Mouse (Mus musculus) G1E (cell line): ENCODE results near the gene Nxpe4. TPM values are rescaled to one million over a fixed set of nuclear protein-coding genes. Genes with fewer than 3 reads are reported as not detected.
A peak's percentile ranks its signal among the peaks of the same experiment; 100 is the strongest.

Source experiments
- ATAC-seq: 2 replicates; pipeline ENCODE4 v1.8.0; 2016; ENCODE audit warnings: mild to moderate bottlenecking; ENCODE audit not compliant: insufficient number of reproducible peaks, poor library complexity, low FRiP score, severe bottlenecking; ENCODE audit errors: extremely low read depth
- DNase-seq: peaks from one replicate; pipeline ENCODE4 v3.0.0; 2012; ENCODE audit warnings: low spot score
- H3K27me3 ChIP-seq: 2 replicates; pipeline ENCODE4 v1.6.1; 2012; ENCODE audit warnings: mild to moderate bottlenecking, low read length, inconsistent platforms; ENCODE audit not compliant: insufficient read depth
- H3K36me3 ChIP-seq: replicated peaks from 2 replicates; pipeline ENCODE3; 2012; ENCODE audit warnings: mild to moderate bottlenecking, inconsistent platforms
- H3K4me1 ChIP-seq: 2 replicates; pipeline ENCODE4 v1.6.1; 2012; ENCODE audit warnings: low read depth, low read length, inconsistent platforms, mixed read lengths; ENCODE audit not compliant: insufficient read depth
- H3K4me3 ChIP-seq: 2 replicates; pipeline ENCODE4 v1.5.1; 2012; ENCODE audit warnings: low read depth, mild to moderate bottlenecking, inconsistent platforms, low read length, moderate library complexity, mixed read lengths
- H3K9me3 ChIP-seq: replicated peaks from 2 replicates; pipeline ENCODE4 v1.6.1; 2012; ENCODE audit warnings: inconsistent platforms
- CTCF ChIP-seq: IDR thresholded peaks from 2 replicates; pipeline ENCODE4 v1.5.1; 2012; ENCODE audit warnings: low read depth, low read length, inconsistent platforms, mixed read lengths
- GATA1 ChIP-seq: IDR thresholded peaks from 2 replicates; pipeline ENCODE4 v1.6.1; 2012; ENCODE audit warnings: borderline replicate concordance, low read length, inconsistent platforms, mixed read lengths
- GATA2 ChIP-seq: IDR thresholded peaks from 2 replicates; pipeline ENCODE4 v1.6.1; 2012; ENCODE audit warnings: low read depth, low read length, inconsistent platforms, borderline replicate concordance
- POLR2AphosphoS5 ChIP-seq: IDR thresholded peaks from 2 replicates; pipeline ENCODE4 v1.6.1; 2012; ENCODE audit warnings: low read depth, low read length, inconsistent platforms; ENCODE audit not compliant: insufficient replicate concordance
- TAL1 ChIP-seq: conservative IDR thresholded peaks from 2 replicates; pipeline ENCODE4 v1.6.1; 2012; ENCODE audit warnings: low read depth, low read length, inconsistent platforms, mixed read lengths
- polyA plus RNA-seq: library from polyadenylated mRNA; stranded (reverse); fragments of >175 nt; gene quantifications from 2 replicates; pipeline ENCODE4 v1.2.3, GENCODE M21; 2012
- total RNA-seq, 2 experiments: library from RNA; stranded (forward) in 1 of 2; stranded (reverse) in 1 of 2; fragments of 200-1000 nt in 1 of 2; fragments of >200 nt in 1 of 2; fragmentation: Nextera tagmentation in 1 of 2; gene quantifications; 2 replicates each; pipeline ENCODE4 v1.2.3; 2014 to 2017

Gene Nxpe4
- total and polyA plus RNA-seq, 3 experiments: 5.8 to 177 (median 117) TPM

DNA sequence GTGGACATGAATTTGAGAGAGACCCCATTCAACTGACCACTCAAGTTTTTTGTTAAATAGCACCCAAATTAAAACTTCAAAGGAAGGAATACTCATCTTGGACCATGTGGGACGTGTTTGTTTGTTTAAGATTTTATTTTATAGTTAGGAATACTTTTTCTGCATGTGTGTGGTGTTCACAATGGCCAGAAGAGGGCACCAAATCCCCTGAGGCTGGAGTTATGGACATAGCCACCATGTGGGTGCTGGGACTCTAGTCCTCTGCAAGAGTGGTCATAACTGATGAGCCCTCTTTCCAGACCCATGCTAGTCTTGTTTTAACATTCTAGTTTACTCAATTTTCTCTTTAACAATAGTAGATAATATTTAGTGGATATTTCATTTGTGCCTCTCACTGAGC, 14.9 kb downstream of the Nxpe4 start:
- no peaks in the 10 kb centered on the region for H3K9me3 ChIP-seq
- ATAC-seq (no peak), DNase-seq (no peak)
- TF ChIP-seq CTCF: peak; percentile 20; the same call in 1 of the 2 replicates
- TF ChIP-seq TAL1: no peak
- TF ChIP-seq POLR2AphosphoS5: no peak
- no peak for TF ChIP-seq GATA2
- H3K4me1 ChIP-seq: peaks cover 10% of the 10 kb centered on the region
- H3K27me3 ChIP-seq: peaks cover 2% of the 10 kb centered on the region; the same call in 1 of the 2 replicates
- H3K36me3 ChIP-seq: no peaks in the 10 kb centered on the region
- no peak overlapping the region for H3K4me3 ChIP-seq

DNA sequence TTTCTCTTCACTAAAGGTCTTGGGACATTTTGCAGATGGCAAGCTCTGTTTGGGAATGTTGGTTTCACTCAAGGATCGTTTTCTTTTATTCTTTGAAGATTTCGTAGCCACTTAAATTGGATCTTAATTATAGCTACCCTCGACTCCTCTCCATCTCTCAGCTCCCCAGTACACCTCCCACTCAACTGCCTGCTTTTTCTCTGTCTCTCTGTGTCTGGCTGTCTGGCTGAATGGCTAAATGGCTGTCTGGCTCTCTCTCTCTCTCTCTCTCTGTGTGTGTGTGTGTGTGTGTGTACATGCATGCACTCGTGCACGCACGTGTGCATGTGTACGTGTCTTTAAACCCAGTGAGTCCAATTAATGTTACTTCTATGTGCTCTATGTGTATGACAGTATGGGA, 19.5 kb downstream of the Nxpe4 start:
- no peak for ATAC-seq
- no peaks in the 10 kb centered on the region for H3K36me3 ChIP-seq

GRCm38 (mm10) chr9:48182718-48183414, 21.0 kb downstream of the Nxpe4 start:
- no peak for DNase-seq
- Histone ChIP-seq H3K4me3 (no peak overlapping the region), H3K9me3 (no peaks in the 10 kb centered on the region), H3K36me3 (no peaks in the 10 kb centered on the region), H3K27me3 (peaks cover 7% of the 10 kb centered on the region), H3K4me1 (peaks cover 10% of the 10 kb centered on the region)
- TF ChIP-seq GATA1 (no peak), GATA2 (no peak), TAL1 (no peak), CTCF (no peak), POLR2AphosphoS5 (no peak)
- ATAC-seq: no peak

More for the DNA sequence above, 19.5 kb downstream of the Nxpe4 start:
- Histone ChIP-seq H3K4me1 (peaks cover 10% of the 10 kb centered on the region), H3K9me3 (no peaks in the 10 kb centered on the region), H3K27me3 (peaks cover 7% of the 10 kb centered on the region), H3K4me3 (no peak overlapping the region)
- no peak for DNase-seq
- TF ChIP-seq GATA1: no peak
- no peak for TF ChIP-seq POLR2AphosphoS5
- TF ChIP-seq GATA2: no peak
- no peak for TF ChIP-seq CTCF
- no peak for TF ChIP-seq TAL1

DNA sequence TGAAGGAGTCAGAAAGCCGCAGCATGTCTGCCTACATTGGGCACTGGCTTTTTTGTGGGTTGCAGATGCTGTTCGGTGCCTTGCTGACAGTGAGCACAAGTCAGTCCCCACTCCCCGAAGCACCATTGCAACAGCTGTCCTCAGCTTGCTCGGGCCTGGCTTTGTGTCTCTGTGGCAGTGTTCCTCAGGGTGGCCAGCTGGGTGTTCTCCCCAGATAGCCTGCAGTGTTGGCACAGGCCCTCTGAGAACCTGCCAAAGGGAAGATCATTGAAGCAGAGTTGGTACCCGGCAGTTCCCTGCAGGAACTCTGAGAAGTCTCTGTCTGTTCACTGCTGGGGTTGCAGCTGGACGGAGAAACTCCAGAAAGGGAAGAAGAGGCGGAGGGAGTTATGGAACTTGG, 22.5 kb downstream of the Nxpe4 start:
- Histone ChIP-seq H3K9me3 (no peaks in the 10 kb centered on the region), H3K4me3 (no peak overlapping the region), H3K27me3 (peaks cover 7% of the 10 kb centered on the region), H3K4me1 (peaks cover 10% of the 10 kb centered on the region), H3K36me3 (no peaks in the 10 kb centered on the region)
- DNase-seq (no peak), ATAC-seq (no peak)
- TF ChIP-seq CTCF (no peak), GATA2 (no peak), TAL1 (no peak), GATA1 (no peak), POLR2AphosphoS5 (no peak)

- no peaks in the 10 kb centered on the region for H3K4me1 ChIP-seq
- no peaks in the 10 kb centered on the region for H3K9me3 ChIP-seq
- no peak overlapping the region for H3K4me3 ChIP-seq
- no peaks in the 10 kb centered on the region for H3K36me3 ChIP-seq
- DNase-seq: no peak
- H3K27me3 ChIP-seq: peaks cover 5% of the 10 kb centered on the region
- TF ChIP-seq GATA2: no peak
- ATAC-seq: no peak
Observed at GRCm38 (mm10) chr9:48188854-48189253, 27.0 kb downstream of the Nxpe4 start.

DNA sequence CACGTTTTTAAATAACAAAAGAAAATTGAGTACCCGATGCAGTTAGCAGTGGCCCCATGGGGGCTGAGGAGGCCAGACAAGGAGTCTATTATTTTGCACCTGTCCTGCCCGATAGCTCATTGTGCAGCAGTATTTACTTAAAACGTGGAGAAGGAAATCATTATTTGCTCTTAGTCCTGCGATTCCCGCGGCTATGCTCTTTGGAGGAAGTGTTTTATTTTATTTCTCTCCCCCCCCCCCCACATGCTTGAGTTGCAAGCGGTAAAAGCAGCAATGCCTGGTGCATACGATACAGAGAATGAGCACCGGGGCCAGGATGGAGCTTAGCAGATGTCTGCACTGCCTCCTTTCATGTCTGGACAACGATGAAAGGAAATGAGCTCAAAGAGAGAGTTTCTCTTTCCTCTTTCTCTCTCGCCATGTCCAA, 35.6 kb downstream of the Nxpe4 start:
- H3K27me3 ChIP-seq: no peaks in the 10 kb centered on the region
- H3K36me3 ChIP-seq: no peaks in the 10 kb centered on the region
- no peaks in the 10 kb centered on the region for H3K4me1 ChIP-seq
- no peak for DNase-seq
- H3K4me3 ChIP-seq: no peak overlapping the region
- TF ChIP-seq POLR2AphosphoS5: no peak
- TF ChIP-seq GATA2: no peak
- no peak for TF ChIP-seq CTCF
- no peak for TF ChIP-seq TAL1
- no peak for TF ChIP-seq GATA1
- no peak for ATAC-seq
- H3K9me3 ChIP-seq: no peaks in the 10 kb centered on the region

DNA sequence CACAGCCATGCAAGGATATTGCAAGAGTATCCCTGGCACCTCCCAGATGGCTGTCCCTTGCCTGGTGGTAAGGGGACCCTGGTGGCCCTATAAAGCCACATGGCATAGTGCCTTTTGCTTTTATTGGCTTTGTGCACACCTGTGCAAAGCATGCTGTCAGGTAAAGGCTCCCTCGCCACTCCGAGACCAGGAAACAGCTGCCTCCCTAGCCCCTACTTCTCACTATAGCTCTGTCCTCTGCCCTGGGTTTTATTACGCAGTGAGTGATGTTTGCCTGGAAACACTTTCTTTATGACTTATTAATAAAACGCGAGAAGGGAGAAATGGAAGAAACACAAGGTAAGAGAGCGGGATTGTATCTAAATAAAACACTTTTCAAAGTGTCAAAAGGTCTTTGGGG, 49.1 kb downstream of the Nxpe4 start:
- no peak for DNase-seq

More for the DNA sequence above, 49.1 kb downstream of the Nxpe4 start:
- H3K9me3 ChIP-seq: no peaks in the 10 kb centered on the region
- H3K27me3 ChIP-seq: no peaks in the 10 kb centered on the region
- no peak for ATAC-seq
- H3K4me3 ChIP-seq: no peak overlapping the region
- H3K4me1 ChIP-seq: no peaks in the 10 kb centered on the region
- H3K36me3 ChIP-seq: no peaks in the 10 kb centered on the region
- TF ChIP-seq GATA1: no peak
- no peak for TF ChIP-seq CTCF
- TF ChIP-seq TAL1: no peak
- TF ChIP-seq POLR2AphosphoS5: no peak
- TF ChIP-seq GATA2: no peak
